Mouse (Mus musculus): ENCODE measurements around the gene Osbpl10. TPM values are rescaled to one million over a fixed set of nuclear protein-coding genes. Genes with fewer than 3 reads are reported as not detected.
A peak's percentile ranks its signal among the peaks of the same experiment; 100 is the strongest.

Osbpl10 gene
- total RNA-seq, 2 experiments from 2014 or later, result 2.0 to 3.7 TPM

- no peak for TF ChIP-seq CTCF (IDR thresholded peaks at IDR 0.05)
- H3K4me3 ChIP-seq, result no peak overlapping the region
- no peak for DNase-seq
- intact Hi-C loops (cut with DNase I), result no loop called here
- no peak overlapping the region for H3K27ac ChIP-seq
Observed at GRCm38 (mm10) chr9:115134736-115135135, 156.4 kb downstream of the Osbpl10 start.

- no peak for TF ChIP-seq CTCF (IDR thresholded peaks at IDR 0.05)
- intact Hi-C loops (cut with DNase I), result no loop called here
- H3K4me3 ChIP-seq, result no peak overlapping the region
- no peak overlapping the region for H3K27ac ChIP-seq
- no peak for DNase-seq
Observed at GRCm38 (mm10) chr9:115135352-115135751, 157.0 kb downstream of the Osbpl10 start.

DNA sequence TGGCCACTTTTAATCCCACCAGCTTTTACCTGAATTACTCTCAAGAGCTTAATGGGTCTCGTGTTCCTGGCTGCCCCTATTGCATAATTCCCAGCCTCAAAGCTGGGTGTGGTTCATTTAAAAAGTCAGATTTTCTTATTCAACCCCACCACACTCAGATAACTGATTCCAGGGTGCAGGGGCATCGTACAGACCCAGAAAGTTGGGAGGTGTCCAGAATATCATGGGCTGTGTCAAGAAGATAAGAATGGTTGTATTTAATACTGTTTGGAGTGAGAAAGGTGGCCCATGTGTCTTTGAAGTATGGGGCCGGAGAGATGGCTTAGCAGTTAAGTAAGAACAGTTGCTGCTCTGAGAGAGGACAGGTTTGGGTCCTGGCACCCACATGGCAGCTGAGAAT lies 159.5 kb downstream of the Osbpl10 start:
- TF ChIP-seq CTCF (IDR thresholded peaks at IDR 0.05), result no peak
- H3K27ac ChIP-seq, result no peak overlapping the region
- no peak overlapping the region for H3K4me3 ChIP-seq
- intact Hi-C loops (cut with DNase I), result no loop called here
- DNase-seq, result no peak

DNA sequence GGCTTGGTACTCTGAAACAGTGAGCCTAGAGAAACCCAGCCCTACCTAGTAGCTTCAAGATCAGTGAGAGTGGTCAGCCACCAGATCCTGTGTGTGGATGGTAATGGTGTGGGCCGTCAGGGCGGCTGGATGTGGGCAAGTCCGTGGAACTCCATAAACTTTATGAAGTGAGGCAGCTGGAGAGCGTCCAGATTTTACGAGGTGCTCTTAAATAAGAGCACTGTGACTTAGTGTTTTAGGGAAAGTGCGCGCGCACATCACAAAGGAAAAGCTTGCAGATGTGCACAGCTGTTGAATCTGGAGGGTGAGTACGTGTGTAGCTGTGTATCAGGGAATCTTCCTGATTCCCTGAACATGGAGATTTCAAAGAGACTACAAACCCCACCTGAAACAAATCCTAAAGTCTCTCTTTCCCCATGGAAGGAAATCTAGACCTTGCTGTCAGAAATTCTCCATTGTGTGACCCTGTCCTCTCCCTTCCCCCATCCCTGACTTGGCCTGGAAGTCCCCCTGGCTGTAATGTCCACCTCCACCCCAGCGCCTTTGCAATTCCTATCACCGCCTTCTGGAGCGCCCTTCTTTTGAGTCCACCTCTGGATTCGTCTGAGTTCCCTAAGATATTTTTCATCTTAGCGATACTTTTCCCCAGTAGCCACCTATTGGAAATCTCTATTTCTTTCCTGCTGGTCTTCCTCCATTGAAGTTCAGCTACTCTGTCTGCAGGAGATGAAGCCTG lies 161.4 kb downstream of the Osbpl10 start:
- H3K27ac ChIP-seq, result no peak overlapping the region
- intact Hi-C loops (cut with DNase I), result no loop called here
- no peak overlapping the region for H3K4me3 ChIP-seq
- TF ChIP-seq CTCF (IDR thresholded peaks at IDR 0.05), result no peak
- no peak for DNase-seq

DNA sequence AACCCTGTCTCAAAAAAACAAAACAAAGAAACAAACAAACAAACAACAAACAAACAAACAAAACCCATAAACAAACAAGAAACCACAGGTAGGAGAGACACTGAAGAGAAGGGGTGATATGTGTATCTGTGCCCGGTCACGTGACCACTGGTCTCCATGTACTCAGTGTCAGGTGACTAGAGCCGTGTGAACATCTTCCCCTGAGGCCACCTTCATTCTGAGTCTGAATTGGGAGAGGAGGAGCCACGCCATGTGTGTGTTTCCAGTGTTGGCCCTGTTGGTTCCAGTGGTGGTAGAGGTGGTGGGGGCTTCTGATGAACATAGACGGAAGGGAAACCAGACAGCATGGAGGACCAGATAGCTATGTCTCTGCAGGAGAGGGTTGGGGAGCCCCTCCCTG lies 168.8 kb downstream of the Osbpl10 start:
- intact Hi-C loops (cut with DNase I), result no loop called here
- no peak overlapping the region for H3K4me3 ChIP-seq
- DNase-seq, result no peak
- no peak for TF ChIP-seq CTCF (IDR thresholded peaks at IDR 0.05)
- no peak overlapping the region for H3K27ac ChIP-seq

GRCm38 (mm10) chr9:115147586-115148355 lies 169.4 kb downstream of the Osbpl10 start:
- Histone ChIP-seq H3K27ac (no peak overlapping the region), H3K4me3 (no peak overlapping the region)
- intact Hi-C loops (cut with DNase I), result no loop called here
- TF ChIP-seq CTCF (IDR thresholded peaks at IDR 0.05), result no peak
- no peak for DNase-seq

DNA sequence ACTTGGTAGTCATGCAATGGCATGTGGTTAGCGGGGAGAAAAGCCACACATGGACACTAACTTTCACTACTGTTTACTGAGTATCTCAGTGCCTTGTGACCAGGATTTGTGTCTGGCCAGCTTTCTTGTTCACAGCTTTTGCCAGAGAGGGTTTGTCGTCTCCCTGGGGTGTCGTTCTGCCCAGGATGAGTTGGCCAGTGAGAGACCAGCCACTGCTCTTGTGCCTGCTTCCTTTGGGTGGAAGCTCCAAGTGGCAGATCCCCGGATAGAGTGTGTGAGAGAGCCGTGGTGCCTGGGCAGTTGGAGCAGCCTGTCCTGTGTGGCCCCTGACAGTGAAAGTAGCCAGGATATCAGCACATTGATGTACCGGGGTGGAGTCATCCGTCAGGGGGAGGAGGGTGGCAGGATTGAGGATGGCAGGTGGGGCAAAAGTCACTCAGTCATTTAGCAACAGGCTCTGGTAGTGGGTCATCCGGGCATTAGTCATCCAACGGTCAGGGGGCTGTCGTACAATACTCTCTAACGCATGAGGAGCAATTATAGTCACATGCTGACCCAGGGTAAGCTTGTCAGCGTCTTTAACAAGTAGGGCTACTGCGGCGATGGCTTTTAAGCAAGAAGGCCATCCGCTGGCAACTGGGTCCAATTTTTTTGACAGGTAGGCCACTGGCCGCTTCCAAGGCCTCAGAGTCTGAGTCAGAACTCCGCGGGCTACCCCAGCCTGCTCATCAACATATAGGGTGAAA lies 170.8 kb downstream of the Osbpl10 start:
- DNase-seq, result no peak
- intact Hi-C loops (cut with DNase I), result no loop called here
- TF ChIP-seq CTCF (IDR thresholded peaks at IDR 0.05), result no peak
- Histone ChIP-seq H3K4me3 (no peak overlapping the region), H3K27ac (no peak overlapping the region)

DNA sequence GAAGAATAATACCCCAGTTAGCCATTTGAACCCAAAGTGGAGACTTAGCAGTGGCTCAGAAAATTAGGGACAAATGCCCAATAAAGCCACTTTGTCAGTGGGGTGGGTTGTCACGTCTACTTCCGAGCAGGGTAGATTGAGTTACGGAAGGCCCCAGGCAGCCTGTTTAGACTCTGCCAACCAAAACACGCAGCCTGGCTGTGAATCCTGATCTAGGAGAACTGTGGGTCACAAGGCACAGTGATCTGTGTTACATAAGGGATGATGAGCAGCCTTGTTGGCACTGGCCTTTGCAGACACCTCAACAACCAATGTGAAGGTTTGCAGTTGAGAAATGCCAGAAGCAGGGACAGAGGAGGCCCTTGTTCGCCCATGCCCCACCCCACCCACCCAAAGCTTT lies 183.2 kb downstream of the Osbpl10 start:
- peak; percentile 73 for DNase-seq
- intact Hi-C loops (cut with DNase I), result loop anchor here (5.0 kb wide), 1 partner anchor 546 kb away; no protein-coding TSS in a partner anchor
- Histone ChIP-seq H3K27ac (peak overlapping the region; percentile 48), H3K4me3 (no peak overlapping the region)
- TF ChIP-seq CTCF (IDR thresholded peaks at IDR 0.05), result no peak

- Histone ChIP-seq H3K4me3 (no peak overlapping the region), H3K27ac (no peak overlapping the region)
- intact Hi-C loops (cut with DNase I), result loop anchor here (1.0 to 5.0 kb wide), 2 partner anchors 98 to 544 kb away; no protein-coding TSS in a partner anchor
- DNase-seq, result peak; percentile 84
- peak; percentile 73 for TF ChIP-seq CTCF (IDR thresholded peaks at IDR 0.05)
Observed at GRCm38 (mm10) chr9:115163031-115163430, 184.7 kb downstream of the Osbpl10 start.

- DNase-seq, result no peak
- TF ChIP-seq CTCF (IDR thresholded peaks at IDR 0.05), result no peak
- Histone ChIP-seq H3K4me3 (no peak overlapping the region), H3K27ac (no peak overlapping the region)
- intact Hi-C loops (cut with DNase I), result loop anchor here (1.0 to 5.0 kb wide), 2 partner anchors 98 to 544 kb away; no protein-coding TSS in a partner anchor
Observed at GRCm38 (mm10) chr9:115163693-115164092, 185.3 kb downstream of the Osbpl10 start.

DNA sequence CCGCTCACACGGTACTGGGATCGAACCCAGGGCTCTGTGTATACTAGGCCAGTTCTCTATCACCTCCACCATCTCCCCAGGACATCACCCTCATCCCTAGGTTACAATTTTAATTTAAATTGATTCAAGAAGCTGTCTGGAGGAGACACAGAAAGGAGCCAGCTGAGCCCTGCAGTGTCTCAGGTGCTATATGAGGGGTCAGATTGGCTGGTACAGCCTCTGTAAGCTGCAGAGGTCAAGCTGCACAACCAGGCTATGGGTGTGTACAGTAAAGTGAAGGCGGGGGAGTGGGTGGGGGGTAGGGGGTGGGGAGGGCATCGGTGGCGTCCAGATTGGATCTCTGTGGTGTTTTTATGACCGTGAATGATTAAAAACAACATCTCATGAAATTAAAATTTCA lies 186.0 kb downstream of the Osbpl10 start:
- Histone ChIP-seq H3K4me3 (no peak overlapping the region), H3K27ac (no peak overlapping the region)
- no peak for TF ChIP-seq CTCF (IDR thresholded peaks at IDR 0.05)
- DNase-seq, result no peak
- intact Hi-C loops (cut with DNase I), result loop anchor here (5.0 kb wide), 1 partner anchor 543 kb away; no protein-coding TSS in a partner anchor

DNA sequence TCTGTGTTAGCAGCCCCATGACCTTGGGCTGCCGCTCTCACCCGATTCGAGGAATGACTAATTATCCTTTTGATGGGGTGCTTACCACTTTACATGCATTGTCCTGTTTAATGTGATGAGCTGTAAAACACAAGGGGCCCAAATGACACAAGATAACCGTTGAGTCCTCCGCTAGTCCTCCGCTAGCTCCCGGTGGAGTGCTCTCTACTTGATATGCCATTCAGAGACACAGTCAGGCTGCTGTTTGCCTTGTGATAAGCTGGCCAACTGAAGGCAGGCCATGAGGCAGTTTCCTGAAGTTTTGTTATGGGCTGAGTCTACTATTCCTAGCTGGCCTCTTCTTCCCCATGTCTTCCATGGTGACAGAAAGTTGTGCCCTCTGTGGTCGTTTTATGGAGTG lies 187.6 kb downstream of the Osbpl10 start:
- Histone ChIP-seq H3K27ac (no peak overlapping the region), H3K4me3 (no peak overlapping the region)
- intact Hi-C loops (cut with DNase I), result no loop called here
- TF ChIP-seq CTCF (IDR thresholded peaks at IDR 0.05), result no peak
- DNase-seq, result no peak

- H3K27ac ChIP-seq, result no peak overlapping the region
Observed at GRCm38 (mm10) chr9:115169591-115169990, 191.2 kb downstream of the Osbpl10 start.

More at GRCm38 (mm10) chr9:115169591-115169990, 191.2 kb downstream of the Osbpl10 start:
- TF ChIP-seq CTCF (IDR thresholded peaks at IDR 0.05), result no peak
- intact Hi-C loops (cut with DNase I), result no loop called here
- no peak overlapping the region for H3K4me3 ChIP-seq
- no peak for DNase-seq

All from gastrocnemius, adult 2 months (tissue).